Mouse (Mus musculus) heart, embryonic 12.5 days (tissue): ENCODE measurements around the gene Tmem181a. TPM values are rescaled to one million over a fixed set of nuclear protein-coding genes. Genes with fewer than 3 reads are reported as not detected.
"Not testable (repeated sequence)": the region's sequence is repeated elsewhere in the genome, so short reads cannot be mapped to it uniquely, and the experiment has no call there.

ENCODE experiments used
- ATAC-seq: fragments of 200-750 bp; cut with Nextera tagmentation; 2 replicates; pipeline ENCODE4 v1.8.0; 2017; ENCODE audit warnings: moderate TSS enrichment, moderate library complexity; ENCODE audit not compliant: insufficient number of reproducible peaks, low FRiP score
- H3K27ac ChIP-seq: fragments of 300-500 bp; sonication (generic); 2 replicates; pipeline ENCODE4 v1.5.1; 2016; ENCODE audit warnings: mild to moderate bottlenecking, moderate library complexity; ENCODE audit not compliant: poor library complexity, severe bottlenecking
- H3K27me3 ChIP-seq: fragments of 300-500 bp; sonication (generic); replicated peaks from 2 replicates; pipeline ENCODE4 v1.6.1; 2016; ENCODE audit warnings: mild to moderate bottlenecking, moderate library complexity
- H3K36me3 ChIP-seq: fragments of 300-500 bp; sonication (generic); 2 replicates; pipeline ENCODE4 v1.6.1; 2016; ENCODE audit warnings: mild to moderate bottlenecking, moderate library complexity
- H3K4me1 ChIP-seq: fragments of 300-500 bp; sonication (generic); replicated peaks from 2 replicates; pipeline ENCODE4 v1.6.1; 2016; ENCODE audit warnings: mild to moderate bottlenecking
- H3K4me2 ChIP-seq: fragments of 300-500 bp; sonication (generic); 2 replicates; pipeline ENCODE4 v1.6.1; 2016; ENCODE audit warnings: mild to moderate bottlenecking, moderate library complexity
- H3K4me3 ChIP-seq: fragments of 300-500 bp; sonication (generic); 2 replicates; pipeline ENCODE4 v1.5.1; 2016; ENCODE audit warnings: mild to moderate bottlenecking
- H3K9ac ChIP-seq: fragments of 300-500 bp; sonication (generic); 2 replicates; pipeline ENCODE4 v1.6.1; 2016; ENCODE audit warnings: mild to moderate bottlenecking, moderate library complexity
- H3K9me3 ChIP-seq: fragments of 300-500 bp; sonication (generic); replicated peaks from 2 replicates; pipeline ENCODE4 v1.6.1; 2016; ENCODE audit warnings: mild to moderate bottlenecking, moderate library complexity
- WGBS: fragments of 180-500 bp; shearing (Covaris S2); methylation state at CpG from one replicate; pipeline ENCODE4 v1.1.7; 2016; 5-methylcytosine and 5-hydroxymethylcytosine counted together
- polyA plus RNA-seq: library from polyadenylated mRNA; unstranded; fragments of >200 nt; fragmentation: Nextera tagmentation; extraction: Ambion mirVana; gene quantifications from 2 replicates; pipeline ENCODE4 v1.2.1, GENCODE M21; 2016

Tmem181a gene
- polyA plus RNA-seq, 1 experiment from 2014 or later: 23.7 TPM

DNA sequence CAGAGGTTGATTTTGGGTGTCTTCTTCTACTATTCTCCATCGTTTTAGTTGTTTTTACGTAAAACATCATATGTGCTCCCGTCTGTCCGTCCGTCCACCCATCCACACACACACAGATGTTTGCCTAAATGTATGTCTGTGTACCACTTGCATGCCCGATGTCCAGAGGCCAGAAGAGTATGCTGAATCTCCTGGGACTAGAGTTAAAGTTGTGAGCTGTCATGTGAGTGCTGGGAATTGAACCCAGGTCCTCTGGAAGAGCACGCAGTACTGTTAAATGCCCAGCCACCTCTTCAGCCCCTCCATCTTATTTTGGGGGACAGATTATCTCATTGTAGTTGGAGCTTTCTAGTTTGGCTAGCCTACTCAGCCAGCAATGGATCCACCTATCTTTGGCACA, 70.9 kb downstream of the Tmem181a start:
- 85% methylated on average over 7 of the region's 7 CpGs for WGBS

DNA sequence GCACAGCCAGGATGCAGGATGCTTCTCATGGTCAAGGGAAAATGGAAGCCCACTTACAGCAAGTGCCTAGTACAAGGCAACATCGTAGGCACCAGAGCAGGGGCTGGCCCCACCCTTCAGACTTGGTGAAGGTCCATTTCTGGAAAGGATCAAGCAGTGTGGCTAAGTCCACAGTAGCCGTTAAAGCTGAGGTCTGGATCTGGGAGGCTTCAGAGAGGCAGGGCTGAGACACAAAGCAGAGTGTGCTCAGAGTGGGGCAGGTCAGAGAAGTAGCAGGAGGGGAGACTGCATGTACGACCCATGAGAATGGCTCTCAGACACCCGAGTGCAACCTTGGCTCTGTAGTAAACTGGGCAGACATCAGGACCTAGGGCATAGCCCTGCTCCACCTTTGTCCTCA, 72.3 kb downstream of the Tmem181a start:
- H3K27ac ChIP-seq, H3K27me3 ChIP-seq, H3K4me2 ChIP-seq, H3K9ac ChIP-seq, ATAC-seq, H3K4me3 ChIP-seq, H3K9me3 ChIP-seq, H3K36me3 ChIP-seq, H3K4me1 ChIP-seq: not testable (repeated sequence)
- WGBS: 68% methylated on average over 4 of the region's 4 CpGs

More for the DNA sequence above, 70.9 kb downstream of the Tmem181a start:
- not testable (repeated sequence) for H3K36me3 ChIP-seq, H3K9ac ChIP-seq, H3K4me2 ChIP-seq, ATAC-seq, H3K4me1 ChIP-seq, H3K9me3 ChIP-seq, H3K27me3 ChIP-seq, H3K4me3 ChIP-seq, H3K27ac ChIP-seq

GRCm38 (mm10) chr17:6342606-6343294, 86.1 kb downstream of the Tmem181a start:
- WGBS: no CpG with 5 or more reads among the region's 12 CpGs
- not testable (repeated sequence) for H3K9me3 ChIP-seq, H3K4me3 ChIP-seq, H3K27me3 ChIP-seq, H3K9ac ChIP-seq, H3K4me2 ChIP-seq, H3K4me1 ChIP-seq, H3K36me3 ChIP-seq, H3K27ac ChIP-seq
- ATAC-seq: peak; percentile 67; the same call in 1 of the 2 replicates

GRCm38 (mm10) chr17:6355256-6355655, 98.6 kb downstream of the Tmem181a start:
- not testable (repeated sequence) for H3K9me3 ChIP-seq, H3K27me3 ChIP-seq, H3K4me2 ChIP-seq, H3K4me1 ChIP-seq, H3K27ac ChIP-seq, H3K36me3 ChIP-seq, H3K9ac ChIP-seq, H3K4me3 ChIP-seq, ATAC-seq
- WGBS: 78% methylated on average over 10 of the region's 10 CpGs

Other genes with a start within 250 kb of the Tmem181a start
- gene Serac1, start 177.1 kb upstream of the Tmem181a start, polyA plus RNA-seq: 5.1 and 5.7 TPM in 2 replicates
- gene Gtf2h5, start 177.1 kb upstream of the Tmem181a start, polyA plus RNA-seq: 142 and 147 TPM in 2 replicates
- 48.9 and 59.4 TPM in 2 replicates for gene Tulp4, start 150.4 kb upstream of the Tmem181a start, polyA plus RNA-seq
- 10.9 and 12.3 TPM in 2 replicates for gene Dynlt1a, start 60.6 kb downstream of the Tmem181a start, polyA plus RNA-seq
- gene Dynlt1b, start 173.3 kb downstream of the Tmem181a start, polyA plus RNA-seq: 418 and 422 TPM in 2 replicates